Mouse (Mus musculus): ENCODE measurements at regions not wholly inside any gene's neighbourhood (a gene's known extent, or its start where the extent isn't known, plus 50 kb on each side); places are given as distances from the start of the nearest gene placed in this dataset.

- H3K27me3 ChIP-seq (replicated peaks; ENCODE audit: control insufficient read depth, insufficient read depth, low read length), result peaks cover 3% of the 10 kb centered on the region; the same call in 1 of the 2 replicates
- H3K4me2 ChIP-seq (replicated peaks; ENCODE audit: low read depth), result no peak overlapping the region
- WGBS, result 35% methylated on average over 3 of the region's 3 CpGs
- H3K4me1 ChIP-seq (replicated peaks; ENCODE audit: control insufficient read depth, insufficient read depth, low read length), result no peaks in the 10 kb centered on the region
- H3K27ac ChIP-seq (ENCODE audit: low read depth, low read length), result no peak overlapping the region
- H3K36me3 ChIP-seq (ENCODE audit: control insufficient read depth, insufficient read depth), result no peaks in the 10 kb centered on the region
- H3K9ac ChIP-seq (ENCODE audit: low read depth, low read length), result no peak overlapping the region
- ATAC-seq, result no peak
- no peak for TF ChIP-seq CTCF (IDR thresholded peaks at IDR 0.05; ENCODE audit: low read depth)
- H3K4me3 ChIP-seq (ENCODE audit: low read depth, low read length), result no peak overlapping the region
- no peaks in the 10 kb centered on the region for H3K9me3 ChIP-seq (ENCODE audit: control insufficient read depth)
These were observed 81.4 kb downstream of the Lhx2 start for GRCm38 (mm10) chr2:38420498-38420897.

DNA sequence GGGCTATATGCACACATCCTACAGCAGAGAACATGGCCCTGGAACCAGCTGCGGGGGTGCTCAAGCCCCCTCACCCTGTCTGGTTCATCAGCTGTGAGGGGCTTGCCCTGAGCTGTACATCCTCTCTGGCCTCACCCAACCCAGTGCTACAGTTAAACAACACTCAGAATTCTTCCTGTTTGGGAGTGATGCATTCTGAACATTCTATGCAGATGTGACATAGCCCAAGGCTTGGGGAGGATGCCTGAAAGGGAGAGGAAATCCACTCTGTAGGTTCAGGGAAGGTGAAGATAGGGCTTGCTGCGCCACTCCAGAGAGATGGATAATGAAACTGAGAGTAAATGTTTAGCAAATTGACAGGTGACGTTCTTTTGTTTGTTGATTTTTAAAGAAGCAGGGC, 83.3 kb downstream of the Lhx2 start:
- no peak for TF ChIP-seq CTCF (IDR thresholded peaks at IDR 0.05; ENCODE audit: low read depth)

GRCm38 (mm10) chr2:38423886-38424277, 84.8 kb downstream of the Lhx2 start:
- no peak for ATAC-seq
- no peak overlapping the region for H3K9ac ChIP-seq (ENCODE audit: low read depth, low read length)
- no peak overlapping the region for H3K27ac ChIP-seq (ENCODE audit: low read depth, low read length)
- no peak overlapping the region for H3K4me2 ChIP-seq (replicated peaks; ENCODE audit: low read depth)
- H3K9me3 ChIP-seq (ENCODE audit: control insufficient read depth), result no peaks in the 10 kb centered on the region
- 0 out of 2 replicates have a peak, but pooled peaks cover 3% of the 10 kb centered on the region for H3K27me3 ChIP-seq (replicated peaks; ENCODE audit: control insufficient read depth, insufficient read depth, low read length)
- WGBS, result 48% methylated on average over 7 of the region's 7 CpGs
- H3K4me1 ChIP-seq (replicated peaks; ENCODE audit: control insufficient read depth, insufficient read depth, low read length), result no peaks in the 10 kb centered on the region
- no peak overlapping the region for H3K4me3 ChIP-seq (ENCODE audit: low read depth, low read length)
- no peak for TF ChIP-seq CTCF (IDR thresholded peaks at IDR 0.05; ENCODE audit: low read depth)
- H3K36me3 ChIP-seq (ENCODE audit: control insufficient read depth, insufficient read depth), result no peaks in the 10 kb centered on the region

More for the DNA sequence above, 83.3 kb downstream of the Lhx2 start:
- H3K36me3 ChIP-seq (ENCODE audit: control insufficient read depth, insufficient read depth), result no peaks in the 10 kb centered on the region
- no peaks in the 10 kb centered on the region for H3K4me1 ChIP-seq (replicated peaks; ENCODE audit: control insufficient read depth, insufficient read depth, low read length)
- no peaks in the 10 kb centered on the region for H3K9me3 ChIP-seq (ENCODE audit: control insufficient read depth)
- H3K27me3 ChIP-seq (replicated peaks; ENCODE audit: control insufficient read depth, insufficient read depth, low read length), result 0 out of 2 replicates have a peak, but pooled peaks cover 3% of the 10 kb centered on the region
- H3K4me2 ChIP-seq (replicated peaks; ENCODE audit: low read depth), result no peak overlapping the region
- H3K27ac ChIP-seq (ENCODE audit: low read depth, low read length), result no peak overlapping the region
- H3K4me3 ChIP-seq (ENCODE audit: low read depth, low read length), result no peak overlapping the region
- H3K9ac ChIP-seq (ENCODE audit: low read depth, low read length), result no peak overlapping the region
- 72% methylated on average over 3 of the region's 3 CpGs for WGBS
- ATAC-seq, result 0 out of 2 replicates have a peak, but pooled peaks have one; percentile 22

GRCm38 (mm10) chr2:38424278-38424931, 85.3 kb downstream of the Lhx2 start:
- Histone ChIP-seq H3K4me3 (ENCODE audit: low read depth, low read length) (no peak overlapping the region), H3K4me1 (replicated peaks; ENCODE audit: control insufficient read depth, insufficient read depth, low read length) (no peaks in the 10 kb centered on the region), H3K9ac (ENCODE audit: low read depth, low read length) (no peak overlapping the region), H3K27me3 (replicated peaks; ENCODE audit: control insufficient read depth, insufficient read depth, low read length) (0 out of 2 replicates have a peak, but pooled peaks cover 3% of the 10 kb centered on the region), H3K36me3 (ENCODE audit: control insufficient read depth, insufficient read depth) (no peaks in the 10 kb centered on the region), H3K9me3 (ENCODE audit: control insufficient read depth) (no peaks in the 10 kb centered on the region), H3K27ac (ENCODE audit: low read depth, low read length) (no peak overlapping the region), H3K4me2 (replicated peaks; ENCODE audit: low read depth) (no peak overlapping the region)
- no peak for TF ChIP-seq CTCF (IDR thresholded peaks at IDR 0.05; ENCODE audit: low read depth)
- no peak for ATAC-seq
- WGBS, result 10% methylated on average over 19 of the region's 22 CpGs

- Histone ChIP-seq H3K27me3 (replicated peaks; ENCODE audit: control insufficient read depth, insufficient read depth, low read length) (0 out of 2 replicates have a peak, but pooled peaks cover 3% of the 10 kb centered on the region), H3K27ac (ENCODE audit: low read depth, low read length) (no peak overlapping the region), H3K9ac (ENCODE audit: low read depth, low read length) (no peak overlapping the region), H3K9me3 (ENCODE audit: control insufficient read depth) (no peaks in the 10 kb centered on the region), H3K36me3 (ENCODE audit: control insufficient read depth, insufficient read depth) (no peaks in the 10 kb centered on the region), H3K4me1 (replicated peaks; ENCODE audit: control insufficient read depth, insufficient read depth, low read length) (no peaks in the 10 kb centered on the region), H3K4me2 (replicated peaks; ENCODE audit: low read depth) (no peak overlapping the region), H3K4me3 (ENCODE audit: low read depth, low read length) (no peak overlapping the region)
- 35% methylated on average over 9 of the region's 9 CpGs for WGBS
- no peak for ATAC-seq
- TF ChIP-seq CTCF (IDR thresholded peaks at IDR 0.05; ENCODE audit: low read depth), result no peak
These were observed 85.9 kb downstream of the Lhx2 start for GRCm38 (mm10) chr2:38424976-38425375.

DNA sequence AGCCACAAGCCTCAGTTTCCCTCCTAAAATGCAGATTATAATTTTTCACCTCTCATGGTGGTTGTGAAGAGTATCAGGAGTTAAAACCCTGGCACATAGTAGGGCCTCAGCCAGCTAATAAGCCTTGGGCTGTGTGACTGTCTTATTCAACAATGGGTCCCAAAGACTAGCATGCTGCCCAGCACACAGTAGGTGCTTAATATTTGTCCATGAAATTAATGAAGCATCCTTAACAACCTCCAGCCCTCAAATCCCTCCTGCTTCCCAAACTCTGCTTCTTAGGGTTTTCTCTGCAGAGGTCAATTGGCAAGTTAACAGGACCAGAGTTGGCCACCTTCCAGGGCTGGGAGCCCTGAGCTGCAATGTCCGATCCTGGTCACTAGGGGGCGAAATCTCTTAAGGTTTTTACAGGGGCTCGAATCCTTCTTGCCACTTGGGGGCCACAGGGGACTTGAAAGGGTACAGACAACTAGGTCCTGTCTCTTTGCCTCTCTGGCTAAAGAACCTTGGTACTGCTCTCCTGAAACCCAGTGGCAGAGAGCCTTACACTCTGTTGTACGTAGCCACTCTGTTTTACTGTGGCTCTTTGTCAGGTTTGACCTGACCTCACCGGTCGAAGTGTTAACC, 81.6 kb upstream of the Nek6 start:
- no peaks in the 10 kb centered on the region for H3K27me3 ChIP-seq (replicated peaks; ENCODE audit: control insufficient read depth, insufficient read depth, low read length)

More for the DNA sequence above, 81.6 kb upstream of the Nek6 start:
- no peak overlapping the region for H3K4me2 ChIP-seq (replicated peaks; ENCODE audit: low read depth)
- no peak for ATAC-seq
- no peaks in the 10 kb centered on the region for H3K9me3 ChIP-seq (ENCODE audit: control insufficient read depth)
- 39% methylated on average over 6 of the region's 6 CpGs for WGBS
- peak; percentile 88 for TF ChIP-seq CTCF (IDR thresholded peaks at IDR 0.05; ENCODE audit: low read depth)
- no peaks in the 10 kb centered on the region for H3K36me3 ChIP-seq (ENCODE audit: control insufficient read depth, insufficient read depth)
- H3K27ac ChIP-seq (ENCODE audit: low read depth, low read length), result no peak overlapping the region
- no peak overlapping the region for H3K9ac ChIP-seq (ENCODE audit: low read depth, low read length)
- no peaks in the 10 kb centered on the region for H3K4me1 ChIP-seq (replicated peaks; ENCODE audit: control insufficient read depth, insufficient read depth, low read length)
- H3K4me3 ChIP-seq (ENCODE audit: low read depth, low read length), result no peak overlapping the region

Measured in intestine, postnatal 0 days (tissue).